Mouse (Mus musculus) cerebellum, postnatal 10 days (tissue): Measurements from ENCODE around the gene Lypd6.
A peak's percentile ranks its signal among the peaks of the same experiment; 100 is the strongest.

Experiments used
- DNase-seq, 2 experiments: peaks; one replicate each; pipeline ENCODE4 v3.0.0; 2021; ENCODE audit warnings: mixed read lengths in 2 of 2

Lypd6 gene

DNA sequence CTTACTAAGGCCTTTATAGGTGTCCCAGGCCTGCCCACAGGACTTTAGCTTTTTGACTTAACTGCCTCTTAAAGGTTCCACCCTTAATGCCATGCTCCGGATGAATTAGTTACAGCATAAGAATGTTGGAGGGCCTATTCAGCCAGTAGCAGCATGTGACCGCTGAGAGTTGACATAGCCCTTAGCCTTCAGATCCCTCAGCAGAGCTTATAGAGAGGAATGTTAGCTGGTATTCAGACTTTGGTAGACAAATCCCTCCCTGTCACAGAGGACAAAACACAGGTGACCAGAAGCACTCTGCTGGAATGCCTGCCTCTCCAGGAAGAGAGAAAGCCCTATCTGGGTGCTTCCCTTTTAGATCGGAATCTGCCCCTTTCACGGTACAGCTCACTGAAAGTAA is 109.5 kb downstream of the Lypd6 start:
- DNase-seq: no peak

DNA sequence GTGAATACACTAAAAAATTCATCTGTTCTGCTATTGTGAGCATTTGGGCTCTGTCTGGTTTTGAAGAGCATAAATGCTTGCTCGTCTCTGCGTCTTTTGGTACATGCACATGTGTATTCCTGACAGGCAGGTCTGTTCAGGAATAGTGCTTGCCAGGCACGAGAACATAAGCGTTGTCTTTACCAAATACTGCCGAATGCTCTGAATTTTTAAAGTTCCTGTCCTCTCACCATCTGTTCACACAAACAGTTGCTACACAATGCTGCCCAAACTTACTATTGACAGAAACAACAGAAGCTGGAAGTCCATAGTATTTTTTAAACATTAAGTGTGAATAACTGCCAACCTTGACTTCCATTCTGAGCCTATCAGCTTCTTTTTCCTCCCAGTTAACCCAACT is 112.9 kb downstream of the Lypd6 start:
- DNase-seq: no peak

DNA sequence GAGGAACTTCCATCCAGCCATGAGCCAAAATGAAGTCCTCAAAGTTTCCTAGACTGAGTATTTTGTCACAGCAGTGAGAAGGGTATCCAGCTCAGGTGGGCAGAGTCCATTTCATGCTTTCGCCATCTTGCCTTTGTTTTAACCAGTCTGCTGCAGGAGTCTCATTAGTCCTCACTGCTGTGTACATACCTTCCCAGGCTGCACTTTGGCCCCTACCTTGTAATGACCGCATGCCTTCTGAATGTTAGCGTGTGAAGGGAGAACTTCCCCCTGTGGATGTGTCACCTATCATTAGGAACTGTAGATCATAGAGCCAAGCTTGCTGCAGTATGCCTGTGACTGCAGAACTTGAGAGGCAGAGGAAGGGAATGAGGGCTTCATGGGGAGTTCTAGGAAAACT is 114.2 kb downstream of the Lypd6 start:
- DNase-seq: no peak

DNA sequence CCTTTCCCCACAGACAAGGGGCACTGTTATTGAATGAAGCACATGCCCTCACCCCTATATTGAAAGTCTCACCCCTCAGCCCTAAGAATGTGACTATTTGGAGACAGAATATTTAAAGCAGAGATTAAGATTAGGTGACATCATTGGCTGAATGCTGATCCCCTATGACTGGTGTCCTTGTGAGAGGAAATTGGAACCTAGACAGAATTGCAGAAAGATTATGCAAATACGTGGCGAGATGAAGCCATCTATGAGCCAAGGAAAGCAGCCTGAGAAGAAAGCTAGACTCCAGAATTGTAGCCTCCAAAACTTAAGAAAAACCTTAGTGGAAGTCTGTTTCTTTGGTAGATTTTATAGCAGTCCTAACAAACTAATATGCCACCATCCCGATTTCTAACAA is 115.1 kb downstream of the Lypd6 start:
- peak in 1 of 2 experiments; percentile 10 for DNase-seq

DNA sequence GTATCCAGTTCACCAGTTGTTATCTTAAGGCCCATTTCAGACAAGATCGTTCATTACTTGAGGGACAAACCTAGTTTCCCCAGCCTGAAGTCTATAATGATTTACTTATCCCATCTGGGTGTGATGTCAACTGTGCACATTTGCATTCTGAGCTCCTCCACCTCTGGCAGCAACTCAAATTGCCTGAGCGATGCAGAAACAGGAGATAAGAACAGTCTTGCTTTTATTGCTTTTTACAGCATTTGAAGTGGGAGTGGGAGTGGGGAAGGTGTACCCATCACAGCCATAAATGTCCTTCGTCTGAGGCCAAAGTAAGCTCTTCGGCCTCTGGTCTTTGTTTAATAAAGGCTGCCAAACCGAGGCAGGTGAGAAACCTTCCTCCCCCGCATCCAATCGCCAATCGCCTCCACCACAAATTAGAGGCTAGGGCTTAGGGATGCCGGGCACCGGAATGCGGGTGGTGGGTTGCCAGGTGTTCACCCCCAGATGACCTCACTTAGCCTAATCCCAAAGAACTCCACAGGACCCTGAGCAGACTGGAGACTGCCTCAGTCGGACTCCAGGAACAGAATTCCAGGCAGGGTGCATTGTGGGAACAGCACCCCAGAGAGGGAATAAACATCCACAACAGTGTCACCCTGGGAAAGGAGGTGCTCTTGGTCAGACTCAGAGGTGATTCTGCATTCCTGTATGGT is 120.6 kb downstream of the Lypd6 start:
- DNase-seq: no peak

DNA sequence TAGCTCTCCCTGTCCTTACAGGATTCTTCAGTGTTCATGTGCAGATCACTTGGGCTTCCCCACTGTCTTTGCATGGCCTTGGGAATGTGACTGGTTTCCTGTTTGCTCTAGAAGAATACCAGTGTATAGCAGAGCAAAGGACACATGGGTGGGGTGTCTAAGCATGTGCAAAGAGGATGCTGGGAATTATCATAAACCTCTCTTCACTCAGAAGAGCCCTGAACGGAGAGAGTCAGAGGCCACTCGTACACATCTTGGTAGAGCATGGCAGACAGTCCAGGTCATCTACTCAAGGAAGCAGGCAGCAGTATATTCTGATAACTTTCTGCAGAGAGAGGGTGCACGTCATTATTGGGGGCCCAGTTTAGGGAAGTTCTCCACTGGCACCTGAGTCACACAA is 122.6 kb downstream of the Lypd6 start:
- DNase-seq: no peak

DNA sequence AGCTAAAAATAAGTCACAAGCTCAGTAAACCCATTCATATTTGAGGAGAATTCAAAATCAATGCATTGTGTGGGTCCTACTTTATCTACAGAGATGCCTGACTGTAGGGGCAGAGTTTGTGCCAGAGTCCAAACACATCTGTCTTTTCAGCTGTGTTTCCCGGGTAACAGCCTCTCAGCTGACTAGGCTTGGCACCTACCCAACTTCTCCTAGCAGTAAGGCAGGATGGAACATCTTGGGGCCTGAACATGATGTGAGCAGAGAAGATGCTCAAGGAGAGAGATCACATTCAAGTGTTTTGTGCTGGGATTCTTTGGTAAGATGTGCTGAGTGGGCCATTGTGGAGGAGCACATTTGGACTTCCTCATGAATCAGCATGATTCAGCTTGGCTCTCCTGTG is 130.5 kb downstream of the Lypd6 start:
- DNase-seq: peak; percentile 44 to 49

DNA sequence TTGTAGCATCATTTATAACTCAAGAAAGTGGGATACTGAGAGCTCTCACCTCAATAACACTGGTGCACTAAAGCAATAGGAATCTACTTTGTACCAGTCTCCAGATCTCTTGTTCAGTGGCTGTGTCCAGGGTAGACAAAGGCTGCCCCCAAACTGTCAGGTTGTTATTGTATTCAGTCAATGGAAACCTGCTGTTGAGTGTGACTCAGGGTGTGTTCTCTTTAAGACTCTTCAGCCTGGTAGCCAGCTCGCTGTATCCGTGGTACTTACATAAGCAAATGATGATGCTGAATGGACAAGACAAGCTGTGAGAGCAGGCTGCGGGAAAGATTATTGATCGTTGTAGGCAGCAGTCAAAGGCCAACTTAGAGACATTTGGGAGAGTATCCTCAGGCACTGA is 131.6 kb downstream of the Lypd6 start:
- no peak for DNase-seq

DNA sequence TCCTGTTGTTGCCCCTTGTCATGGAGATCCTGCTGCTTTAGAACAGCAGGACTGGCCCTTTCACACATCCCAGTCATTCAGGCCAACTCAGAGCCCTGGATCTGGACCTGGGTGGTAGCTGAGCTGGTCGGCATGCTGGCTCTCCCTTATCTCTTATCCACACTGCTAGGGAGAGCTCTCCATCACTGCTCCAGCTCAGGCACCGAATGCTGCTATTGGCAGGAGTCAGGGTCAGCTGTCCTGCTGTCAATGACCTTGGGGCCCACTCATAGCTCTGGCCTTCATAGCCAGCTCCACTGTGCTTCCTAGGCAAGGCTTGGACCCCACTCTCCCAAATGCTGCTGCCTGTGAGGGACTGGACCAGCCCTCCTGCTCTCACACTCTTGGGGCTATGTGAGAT is 134.3 kb downstream of the Lypd6 start:
- DNase-seq: no peak

DNA sequence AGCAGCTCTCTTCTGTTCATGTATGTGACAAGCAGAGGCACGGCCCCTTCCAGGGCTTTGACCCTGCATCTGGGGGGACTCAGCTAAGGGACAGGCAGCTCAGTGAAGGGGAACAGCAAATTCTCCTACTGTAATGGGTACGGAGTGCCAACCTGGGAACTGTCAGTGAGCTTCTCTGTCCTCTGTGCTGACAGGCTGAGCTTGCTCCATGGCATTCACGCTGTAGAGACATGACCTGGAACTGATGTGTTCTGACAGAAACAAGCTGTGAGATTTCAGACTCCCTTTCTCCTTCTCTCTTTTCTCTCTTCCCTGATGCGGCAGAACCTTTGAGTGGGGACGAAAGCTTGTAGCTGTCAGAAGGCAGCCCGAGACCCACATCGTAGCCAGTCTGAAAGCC is 154.3 kb downstream of the Lypd6 start:
- DNase-seq: peak; percentile 66 to 70

DNA sequence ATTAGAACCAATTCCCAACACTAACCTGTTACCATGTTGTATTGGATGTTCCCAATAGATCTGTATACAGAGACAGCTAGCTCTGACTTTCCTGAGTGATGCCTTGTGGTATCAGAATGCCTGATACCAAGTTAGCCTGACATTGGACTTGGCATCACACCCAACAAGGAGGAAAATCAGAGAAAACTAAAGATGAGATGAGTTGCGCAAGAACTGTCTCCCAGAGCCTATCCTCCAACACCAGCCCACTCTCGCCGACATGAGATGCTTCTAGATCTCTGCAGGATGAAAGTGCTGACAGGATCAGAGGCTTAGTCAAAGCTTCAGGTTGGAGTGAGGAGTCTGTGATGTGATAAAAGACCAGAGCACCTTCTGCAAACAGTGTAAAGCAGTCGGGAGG is 158.8 kb downstream of the Lypd6 start:
- no peak for DNase-seq

DNA sequence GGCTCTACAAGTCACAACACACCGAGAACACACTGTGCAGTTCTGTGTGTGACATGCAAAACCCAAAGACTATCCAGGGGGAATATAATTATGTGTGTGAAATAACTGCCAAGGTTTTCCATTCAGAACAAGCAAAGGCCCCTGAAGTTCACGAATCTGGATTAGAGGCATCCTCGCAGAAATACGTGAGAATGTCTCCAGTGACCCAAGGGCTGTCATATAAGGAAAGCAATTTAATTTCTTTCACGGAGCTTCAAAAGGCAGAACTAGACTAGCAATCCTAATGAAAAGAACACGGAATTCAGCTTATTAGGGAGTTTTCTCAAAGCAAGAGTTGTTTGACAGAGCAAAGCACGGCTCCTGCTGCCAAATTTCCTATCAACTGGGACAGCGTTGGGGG is 167.3 kb downstream of the Lypd6 start:
- DNase-seq: no peak
